Mouse (Mus musculus): ENCODE results near the gene P4ha2. TPM values are rescaled to one million over a fixed set of nuclear protein-coding genes. Genes with fewer than 3 reads are reported as not detected.
A peak's percentile ranks its signal among the peaks of the same experiment; 100 is the strongest.

The P4ha2 gene
- polyA plus RNA-seq, 1 experiment, result 2.9 TPM

DNA sequence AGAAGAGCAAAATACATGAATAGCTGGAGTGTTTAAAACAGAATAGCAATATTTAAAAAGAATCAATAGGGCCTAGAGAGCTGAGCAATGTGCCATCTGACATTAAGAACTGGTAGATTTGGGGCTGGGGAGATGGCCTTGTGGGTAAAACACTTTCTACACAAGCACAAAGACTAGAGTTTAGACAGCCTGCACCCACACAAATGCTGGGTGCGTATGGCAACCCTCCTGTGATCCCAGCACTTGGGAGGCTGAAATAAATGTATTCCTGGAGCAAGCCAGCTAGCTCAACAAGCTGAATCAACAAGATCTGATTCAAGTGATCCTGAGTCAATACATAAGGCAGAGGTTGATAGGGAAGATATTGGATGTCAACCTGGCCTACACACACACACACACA, 14.9 kb upstream of the P4ha2 start:
- TF ChIP-seq CTCF (IDR thresholded peaks at IDR 0.05; ENCODE audit: low read depth, low read length) (no peak), POLR2A (IDR thresholded peaks at IDR 0.05; ENCODE audit: borderline replicate concordance, low read depth, low read length) (no peak)
- peaks cover 28% of the 10 kb centered on the region for H3K4me1 ChIP-seq (ENCODE audit: control insufficient read depth, insufficient read depth, low read length)
- H3K27ac ChIP-seq (ENCODE audit: insufficient read depth, low read depth, low read length), result no peak overlapping the region
- H3K4me3 ChIP-seq (ENCODE audit: insufficient read depth, low read length), result no peak overlapping the region

DNA sequence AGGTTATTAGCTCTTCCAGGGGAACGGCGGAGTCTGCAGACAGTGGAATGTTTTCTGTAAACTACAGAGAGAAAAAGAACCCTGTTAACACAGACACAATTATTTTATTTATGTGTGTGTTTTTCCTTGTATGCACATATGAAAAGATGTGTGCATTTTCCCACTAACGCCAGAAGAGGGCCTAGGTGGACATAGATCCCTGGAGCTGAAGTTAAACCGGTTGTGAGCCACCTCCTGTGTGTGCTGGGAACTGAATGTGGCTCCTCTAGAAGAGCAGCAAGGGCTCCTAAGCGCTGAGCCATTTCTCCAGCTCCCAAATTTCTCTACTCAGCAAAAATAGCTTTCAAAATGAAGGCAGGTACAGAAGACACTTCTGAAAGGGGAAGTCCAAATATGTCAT, 14.1 kb upstream of the P4ha2 start:
- H3K4me3 ChIP-seq (ENCODE audit: insufficient read depth, low read length), result no peak overlapping the region

DNA sequence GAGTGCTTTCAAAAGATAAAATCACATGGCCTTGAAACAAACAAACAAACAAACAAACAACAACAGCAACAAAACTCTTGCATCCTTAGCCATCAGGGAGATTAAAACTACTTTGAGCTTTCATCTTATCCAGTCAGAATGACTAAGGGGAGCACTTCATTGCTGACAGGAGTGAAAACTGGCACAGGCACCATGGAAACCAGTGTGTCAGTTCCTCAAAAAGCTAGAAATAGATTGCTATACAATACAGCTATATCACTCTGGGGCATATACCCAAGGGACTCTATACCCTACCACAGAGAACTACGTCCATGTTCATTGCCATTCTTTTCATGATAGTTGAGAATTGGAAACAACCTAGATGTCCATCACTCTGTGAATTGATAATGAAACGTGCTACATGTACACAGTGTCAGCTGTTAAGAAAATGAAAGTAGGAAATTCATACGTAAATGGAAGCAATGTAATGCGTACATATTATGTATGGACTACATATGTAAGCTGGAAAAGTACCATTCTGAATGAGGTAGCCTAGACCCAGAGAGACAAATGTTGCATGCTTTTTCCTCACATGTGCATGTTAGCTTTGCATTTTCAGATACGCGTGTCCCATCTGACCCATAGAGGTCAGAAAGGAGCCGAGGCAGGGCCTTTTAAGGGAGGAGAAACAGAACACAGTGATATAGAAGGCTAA, 11.5 kb upstream of the P4ha2 start:
- H3K4me3 ChIP-seq (ENCODE audit: insufficient read depth, low read length), result peak overlapping the region; percentile 38
- peak overlapping the region; percentile 84 for H3K27ac ChIP-seq (ENCODE audit: insufficient read depth, low read depth, low read length)
- TF ChIP-seq POLR2A (IDR thresholded peaks at IDR 0.05; ENCODE audit: borderline replicate concordance, low read depth, low read length) (no peak), CTCF (IDR thresholded peaks at IDR 0.05; ENCODE audit: low read depth, low read length) (no peak)
- peaks cover 52% of the 10 kb centered on the region for H3K4me1 ChIP-seq (ENCODE audit: control insufficient read depth, insufficient read depth, low read length)

More for the DNA sequence above, 14.1 kb upstream of the P4ha2 start:
- peaks cover 35% of the 10 kb centered on the region for H3K4me1 ChIP-seq (ENCODE audit: control insufficient read depth, insufficient read depth, low read length)
- TF ChIP-seq POLR2A (IDR thresholded peaks at IDR 0.05; ENCODE audit: borderline replicate concordance, low read depth, low read length) (no peak), CTCF (IDR thresholded peaks at IDR 0.05; ENCODE audit: low read depth, low read length) (0 out of 2 replicates have a peak, but pooled peaks have one; percentile 10)
- no peak overlapping the region for H3K27ac ChIP-seq (ENCODE audit: insufficient read depth, low read depth, low read length)

DNA sequence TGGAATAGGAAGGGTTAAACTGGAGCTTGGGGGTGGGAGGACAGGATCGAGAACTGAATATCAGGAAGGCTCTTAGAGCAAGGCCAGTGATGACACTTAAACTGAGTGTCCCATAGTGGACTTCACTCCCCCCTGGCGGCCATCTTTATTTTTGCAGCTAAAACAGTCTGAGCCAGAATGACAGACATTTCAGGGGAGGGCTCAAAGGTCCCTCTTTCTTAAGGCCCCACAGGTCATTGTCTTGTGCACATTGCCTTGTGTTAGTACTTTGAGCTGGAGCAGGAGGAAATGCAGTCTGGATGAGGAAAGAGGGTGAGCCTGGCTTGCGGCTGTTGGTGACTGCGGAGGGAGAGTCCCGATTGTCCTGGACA, 11.0 kb upstream of the P4ha2 start:
- peak overlapping the region; percentile 38 for H3K4me3 ChIP-seq (ENCODE audit: insufficient read depth, low read length)
- peak; percentile 55 for TF ChIP-seq CTCF (IDR thresholded peaks at IDR 0.05; ENCODE audit: low read depth, low read length)
- no peak for TF ChIP-seq POLR2A (IDR thresholded peaks at IDR 0.05; ENCODE audit: borderline replicate concordance, low read depth, low read length)
- H3K4me1 ChIP-seq (ENCODE audit: control insufficient read depth, insufficient read depth, low read length), result peaks cover 52% of the 10 kb centered on the region
- H3K27ac ChIP-seq (ENCODE audit: insufficient read depth, low read depth, low read length), result peak overlapping the region; percentile 84

DNA sequence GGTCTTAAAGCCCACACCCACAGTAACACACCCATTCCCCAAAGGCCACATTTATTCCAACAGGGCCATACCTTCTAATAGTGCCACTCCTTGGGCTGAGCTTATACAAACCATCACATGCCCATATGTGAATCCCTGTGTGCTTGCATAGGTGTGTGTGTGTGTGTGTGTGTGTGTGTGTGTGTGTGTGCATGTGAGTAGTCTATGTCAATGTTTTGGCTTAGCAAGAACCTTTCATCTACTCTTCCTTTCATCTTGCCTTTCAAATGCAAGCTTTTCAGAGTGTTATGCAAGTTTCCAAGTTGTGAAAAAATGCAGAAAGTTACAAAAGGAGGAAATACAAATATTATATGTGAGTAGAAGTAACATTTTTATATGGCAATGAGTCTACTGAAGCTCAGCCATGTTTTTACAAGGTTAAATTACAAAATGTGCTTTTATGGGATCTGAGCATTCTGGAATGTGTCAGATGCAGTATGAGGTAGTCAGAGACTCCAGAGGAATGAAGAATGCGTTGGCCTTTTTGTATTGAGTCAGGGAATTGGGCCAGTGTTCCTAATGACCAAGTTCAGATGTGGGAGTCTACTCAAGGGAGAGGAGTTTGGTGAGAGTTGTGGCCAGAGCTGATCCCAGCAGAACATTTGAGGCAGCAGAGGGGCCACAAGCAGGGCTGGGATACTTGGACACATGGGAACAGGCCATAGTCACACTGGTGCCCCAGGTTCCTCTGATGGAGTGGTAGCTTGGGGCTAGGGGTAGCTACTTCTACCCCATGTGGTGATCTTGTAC, 9.6 kb upstream of the P4ha2 start:
- Histone ChIP-seq H3K27ac (ENCODE audit: insufficient read depth, low read depth, low read length) (no peak overlapping the region), H3K4me1 (ENCODE audit: control insufficient read depth, insufficient read depth, low read length) (peaks cover 52% of the 10 kb centered on the region), H3K4me3 (ENCODE audit: insufficient read depth, low read length) (no peak overlapping the region)
- TF ChIP-seq POLR2A (IDR thresholded peaks at IDR 0.05; ENCODE audit: borderline replicate concordance, low read depth, low read length) (no peak), CTCF (IDR thresholded peaks at IDR 0.05; ENCODE audit: low read depth, low read length) (no peak)

DNA sequence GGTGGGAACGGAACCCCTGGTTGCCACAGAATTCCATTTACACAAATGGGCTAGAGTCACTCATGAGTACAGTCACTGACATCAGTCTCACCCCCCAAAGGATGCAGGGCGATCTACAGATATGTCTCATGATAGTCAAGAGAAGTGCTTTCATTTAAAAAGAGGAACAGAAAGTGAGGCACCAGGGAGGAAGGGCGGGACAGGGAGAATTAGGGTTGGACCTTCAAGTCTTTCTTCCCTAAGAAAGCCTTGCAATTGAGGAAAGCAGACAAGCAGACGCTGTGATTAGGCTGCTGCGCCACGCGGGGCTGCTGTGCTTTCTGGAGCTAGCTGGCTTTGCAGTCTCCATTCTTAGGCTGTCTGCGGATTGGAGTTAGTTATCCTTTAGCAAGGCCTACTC, 8.2 kb upstream of the P4ha2 start:
- no peak for TF ChIP-seq POLR2A (IDR thresholded peaks at IDR 0.05; ENCODE audit: borderline replicate concordance, low read depth, low read length)
- no peak for TF ChIP-seq CTCF (IDR thresholded peaks at IDR 0.05; ENCODE audit: low read depth, low read length)
- H3K4me3 ChIP-seq (ENCODE audit: insufficient read depth, low read length), result peak overlapping the region; percentile 34
- peaks cover 43% of the 10 kb centered on the region for H3K4me1 ChIP-seq (ENCODE audit: control insufficient read depth, insufficient read depth, low read length)
- H3K27ac ChIP-seq (ENCODE audit: insufficient read depth, low read depth, low read length), result peak overlapping the region; percentile 93

DNA sequence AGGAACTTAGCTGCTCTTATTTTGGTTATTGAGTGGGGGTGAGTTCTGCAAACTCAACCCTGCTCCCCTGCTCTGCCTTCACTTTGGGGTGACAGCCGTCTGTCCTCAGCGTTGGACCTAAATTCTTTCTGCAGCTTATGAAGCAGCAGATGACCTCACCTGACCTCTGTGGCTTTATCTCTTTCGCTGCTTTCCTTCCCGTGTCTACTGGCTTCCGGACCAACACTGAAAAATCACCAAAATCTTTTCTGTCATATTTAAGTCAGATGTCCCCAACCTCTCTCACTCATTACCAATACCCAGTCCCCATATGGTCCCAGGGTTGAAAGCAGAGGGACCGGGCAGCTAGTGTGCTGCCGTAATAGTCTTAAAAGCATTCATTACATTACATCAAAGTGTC, 7.7 kb upstream of the P4ha2 start:
- TF ChIP-seq CTCF (IDR thresholded peaks at IDR 0.05; ENCODE audit: low read depth, low read length) (no peak), POLR2A (IDR thresholded peaks at IDR 0.05; ENCODE audit: borderline replicate concordance, low read depth, low read length) (no peak)
- Histone ChIP-seq H3K4me3 (ENCODE audit: insufficient read depth, low read length) (peak overlapping the region; percentile 34), H3K4me1 (ENCODE audit: control insufficient read depth, insufficient read depth, low read length) (peaks cover 40% of the 10 kb centered on the region), H3K27ac (ENCODE audit: insufficient read depth, low read depth, low read length) (peak overlapping the region; percentile 93)

DNA sequence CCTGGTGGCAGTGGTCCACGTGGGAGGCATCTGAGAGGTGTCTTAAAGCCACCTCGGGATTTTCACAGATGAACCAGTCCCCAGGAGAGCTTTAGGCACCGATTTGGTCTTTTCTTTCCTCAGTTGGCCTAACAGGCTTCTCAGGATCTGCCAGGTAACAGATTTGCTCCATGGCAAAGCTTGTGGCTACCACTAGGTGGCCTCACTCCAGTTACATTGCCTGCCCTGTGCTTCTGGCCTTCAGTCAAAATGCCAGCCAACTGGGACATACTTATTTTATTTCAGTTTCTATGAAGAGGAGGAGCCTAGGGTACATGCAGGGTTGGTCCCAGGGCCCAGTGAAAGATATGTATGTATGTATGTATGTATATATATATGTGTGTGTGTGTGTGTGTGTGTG, 6.9 kb upstream of the P4ha2 start:
- Histone ChIP-seq H3K27ac (ENCODE audit: insufficient read depth, low read depth, low read length) (peak overlapping the region; percentile 93; the same call in 1 of the 2 replicates), H3K4me1 (ENCODE audit: control insufficient read depth, insufficient read depth, low read length) (peaks cover 32% of the 10 kb centered on the region), H3K4me3 (ENCODE audit: insufficient read depth, low read length) (no peak overlapping the region)
- TF ChIP-seq POLR2A (IDR thresholded peaks at IDR 0.05; ENCODE audit: borderline replicate concordance, low read depth, low read length), result no peak
- TF ChIP-seq CTCF (IDR thresholded peaks at IDR 0.05; ENCODE audit: low read depth, low read length), result peak; percentile 68

DNA sequence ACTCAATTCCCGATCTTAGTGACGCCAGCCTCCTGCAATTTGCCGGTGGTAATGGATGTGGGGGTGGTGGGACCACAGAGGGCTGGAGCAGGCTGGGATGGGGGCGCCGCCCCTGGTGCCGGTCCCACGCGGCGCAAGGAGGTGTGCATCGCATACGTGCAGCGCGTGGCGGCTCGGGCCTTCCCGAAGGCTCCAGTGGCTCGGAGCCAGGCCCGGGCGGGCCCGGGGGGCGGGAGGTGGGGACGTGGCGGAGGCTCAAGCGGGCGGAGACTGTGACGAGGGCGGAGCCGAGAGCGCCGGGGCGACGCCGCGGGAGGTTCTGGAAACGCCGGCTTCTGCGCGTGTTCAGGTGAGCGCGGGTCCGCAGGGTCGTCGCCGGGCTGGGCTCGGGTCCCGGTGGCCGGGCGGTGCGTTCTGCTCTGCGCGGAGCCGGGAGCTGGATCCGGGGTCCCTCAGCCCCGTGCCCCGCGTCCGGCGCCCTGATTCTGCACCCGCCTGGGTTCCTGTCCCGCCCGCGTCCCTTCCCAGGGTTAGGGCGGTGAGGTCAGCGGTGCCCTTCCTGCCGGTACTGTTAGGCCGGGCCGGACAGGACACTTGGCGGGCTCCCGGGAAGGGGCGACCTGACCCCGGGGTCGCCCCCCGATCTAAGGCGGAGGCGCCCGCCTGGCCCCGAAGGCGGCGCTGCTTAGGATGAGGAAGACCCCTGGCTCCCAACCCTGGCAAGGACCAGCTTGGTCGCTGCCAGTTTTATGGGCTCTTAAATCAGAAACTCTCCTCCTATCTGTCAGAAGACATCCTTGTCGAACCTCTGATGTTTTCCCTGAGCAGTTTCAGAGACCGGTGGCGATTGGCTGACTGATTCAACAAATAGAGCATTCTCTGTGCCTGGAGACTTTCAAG, 1.0 kb downstream of the P4ha2 start:
- H3K27ac ChIP-seq (ENCODE audit: insufficient read depth, low read depth, low read length), result no peak overlapping the region
- H3K4me1 ChIP-seq (ENCODE audit: control insufficient read depth, insufficient read depth, low read length), result 0 out of 2 replicates have a peak, but pooled peaks cover 2% of the 10 kb centered on the region
- peak overlapping the region; percentile 57 for H3K4me3 ChIP-seq (ENCODE audit: insufficient read depth, low read length)
- TF ChIP-seq POLR2A (IDR thresholded peaks at IDR 0.05; ENCODE audit: borderline replicate concordance, low read depth, low read length) (no peak), CTCF (IDR thresholded peaks at IDR 0.05; ENCODE audit: low read depth, low read length) (no peak)

Data from bone marrow macrophage, adult 2 months (primary cell).